Mouse (Mus musculus): ENCODE results near the gene Tbc1d9. TPM values are rescaled to one million over a fixed set of nuclear protein-coding genes. Genes with fewer than 3 reads are reported as not detected.

Gene Tbc1d9
- total and polyA plus RNA-seq, 2 experiments from 2014 or later, result 18.6 to 135 TPM

DNA sequence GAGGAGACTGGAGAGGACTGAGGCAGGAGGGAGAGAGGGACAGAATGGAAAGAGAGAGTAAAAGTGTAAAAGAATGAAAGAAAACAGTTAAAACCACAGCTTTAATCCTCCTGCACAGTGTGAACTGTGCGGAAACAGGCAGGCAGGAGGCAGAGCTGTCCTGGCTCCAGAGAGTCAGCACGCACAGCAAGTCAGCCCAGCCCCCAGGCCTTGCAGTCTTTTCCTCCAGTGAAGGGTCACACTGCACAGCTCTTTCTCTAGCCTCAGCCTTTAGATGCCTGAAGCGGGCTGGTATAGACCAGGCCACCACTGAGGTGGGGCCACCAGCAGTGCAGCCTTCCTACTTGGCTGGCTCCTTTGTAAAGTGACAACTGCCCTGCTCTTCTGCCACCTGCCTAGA lies 155.4 kb downstream of the Tbc1d9 start:
- H3K4me2 ChIP-seq (ENCODE audit: low read depth, low read length, poor library complexity, severe bottlenecking), result no peak overlapping the region
- H3K36me3 ChIP-seq (ENCODE audit: insufficient read depth, low read length), result peaks cover 37% of the 10 kb centered on the region

DNA sequence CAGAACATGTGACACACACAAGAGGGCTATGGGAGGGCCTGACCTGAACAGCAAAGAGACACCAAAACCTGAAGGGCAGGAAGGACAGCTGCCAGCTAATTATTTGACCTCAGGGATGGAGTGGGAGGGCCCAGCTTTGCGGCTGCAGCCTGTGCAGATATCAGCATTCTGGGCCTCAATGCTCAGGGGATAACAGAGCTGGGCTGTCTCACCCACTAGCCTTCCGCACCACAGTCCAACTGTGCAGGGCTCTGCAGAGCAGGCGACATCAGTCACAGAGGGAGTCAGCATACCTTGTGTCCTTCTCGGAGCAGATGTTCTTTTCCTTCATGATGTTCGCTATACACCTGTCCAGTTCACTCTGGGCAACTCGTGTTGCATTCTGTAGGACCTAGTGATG lies 157.2 kb downstream of the Tbc1d9 start:
- 97% methylated on average over 6 of the region's 6 CpGs for WGBS

More for the DNA sequence above, 155.4 kb downstream of the Tbc1d9 start:
- 23% methylated on average over 3 of the region's 3 CpGs for WGBS
- no peak for ATAC-seq (ENCODE audit: low FRiP score)
- no peak for TF ChIP-seq CTCF (IDR thresholded peaks at IDR 0.05)
- H3K4me1 ChIP-seq (ENCODE audit: insufficient read depth, low read length), result no peaks in the 10 kb centered on the region
- no peak overlapping the region for H3K4me3 ChIP-seq (ENCODE audit: low read depth, low read length)
- DNase-seq (ENCODE audit: low spot score), result no peak
- H3K9ac ChIP-seq (replicated peaks; ENCODE audit: low read length, poor library complexity, severe bottlenecking), result no peak overlapping the region
- no peaks in the 10 kb centered on the region for H3K9me3 ChIP-seq (ENCODE audit: low read length)
- no peak overlapping the region for H3K27ac ChIP-seq (ENCODE audit: low read depth, low read length)
- H3K27me3 ChIP-seq (ENCODE audit: insufficient read depth, low read length), result no peaks in the 10 kb centered on the region

More for the DNA sequence above, 157.2 kb downstream of the Tbc1d9 start:
- Histone ChIP-seq H3K4me1 (ENCODE audit: insufficient read depth, low read length) (no peaks in the 10 kb centered on the region), H3K4me2 (ENCODE audit: low read depth, low read length, poor library complexity, severe bottlenecking) (no peak overlapping the region), H3K27ac (ENCODE audit: low read depth, low read length) (no peak overlapping the region), H3K27me3 (ENCODE audit: insufficient read depth, low read length) (no peaks in the 10 kb centered on the region), H3K4me3 (ENCODE audit: low read depth, low read length) (no peak overlapping the region), H3K9me3 (ENCODE audit: low read length) (no peaks in the 10 kb centered on the region), H3K9ac (replicated peaks; ENCODE audit: low read length, poor library complexity, severe bottlenecking) (no peak overlapping the region), H3K36me3 (ENCODE audit: insufficient read depth, low read length) (peaks cover 30% of the 10 kb centered on the region)
- no peak for DNase-seq (ENCODE audit: low spot score)
- TF ChIP-seq CTCF (IDR thresholded peaks at IDR 0.05), result no peak
- no peak for ATAC-seq (ENCODE audit: low FRiP score)

Other genes starting within 250 kb of the Tbc1d9 start
- gene Gm10645, start 818 bp downstream of the Tbc1d9 start, total RNA-seq (2014; rRNA removed), result 2.1 and 3.3 TPM in 2 replicates
- gene Gm10645, start 818 bp downstream of the Tbc1d9 start, polyA plus RNA-seq (2015; fragmentation: Nextera tagmentation; extraction: Ambion mirVana), result 7.4 and 11.1 TPM in 2 replicates
- gene Ucp1, start 125.0 kb downstream of the Tbc1d9 start, total RNA-seq (2014; rRNA removed), result 0.52 TPM in 1 of 2 replicates, not detected in the other
- 0.15 TPM in 1 of 2 replicates, not detected in the other for gene Ucp1, start 125.0 kb downstream of the Tbc1d9 start, polyA plus RNA-seq (2015; fragmentation: Nextera tagmentation; extraction: Ambion mirVana)
- 22.8 and 26.0 TPM in 2 replicates for gene Elmod2, start 167.1 kb downstream of the Tbc1d9 start, total RNA-seq (2014; rRNA removed)
- 12.9 and 13.5 TPM in 2 replicates for gene Elmod2, start 167.1 kb downstream of the Tbc1d9 start, polyA plus RNA-seq (2015; fragmentation: Nextera tagmentation; extraction: Ambion mirVana)
- gene Mgat4d, start 183.1 kb downstream of the Tbc1d9 start, total RNA-seq (2014; rRNA removed), result not detected in 2 replicates
- gene Mgat4d, start 183.1 kb downstream of the Tbc1d9 start, polyA plus RNA-seq (2015; fragmentation: Nextera tagmentation; extraction: Ambion mirVana), result not detected in 2 replicates
- gene Clgn, start 224.5 kb downstream of the Tbc1d9 start, total RNA-seq (2014; rRNA removed), result 5.6 and 7.4 TPM in 2 replicates
- 11.4 and 11.6 TPM in 2 replicates for gene Clgn, start 224.5 kb downstream of the Tbc1d9 start, polyA plus RNA-seq (2015; fragmentation: Nextera tagmentation; extraction: Ambion mirVana)

All from midbrain, postnatal 0 days (tissue).